8 mouse cellular contexts compared by ENCODE assay signal in the genomic region with DNA sequence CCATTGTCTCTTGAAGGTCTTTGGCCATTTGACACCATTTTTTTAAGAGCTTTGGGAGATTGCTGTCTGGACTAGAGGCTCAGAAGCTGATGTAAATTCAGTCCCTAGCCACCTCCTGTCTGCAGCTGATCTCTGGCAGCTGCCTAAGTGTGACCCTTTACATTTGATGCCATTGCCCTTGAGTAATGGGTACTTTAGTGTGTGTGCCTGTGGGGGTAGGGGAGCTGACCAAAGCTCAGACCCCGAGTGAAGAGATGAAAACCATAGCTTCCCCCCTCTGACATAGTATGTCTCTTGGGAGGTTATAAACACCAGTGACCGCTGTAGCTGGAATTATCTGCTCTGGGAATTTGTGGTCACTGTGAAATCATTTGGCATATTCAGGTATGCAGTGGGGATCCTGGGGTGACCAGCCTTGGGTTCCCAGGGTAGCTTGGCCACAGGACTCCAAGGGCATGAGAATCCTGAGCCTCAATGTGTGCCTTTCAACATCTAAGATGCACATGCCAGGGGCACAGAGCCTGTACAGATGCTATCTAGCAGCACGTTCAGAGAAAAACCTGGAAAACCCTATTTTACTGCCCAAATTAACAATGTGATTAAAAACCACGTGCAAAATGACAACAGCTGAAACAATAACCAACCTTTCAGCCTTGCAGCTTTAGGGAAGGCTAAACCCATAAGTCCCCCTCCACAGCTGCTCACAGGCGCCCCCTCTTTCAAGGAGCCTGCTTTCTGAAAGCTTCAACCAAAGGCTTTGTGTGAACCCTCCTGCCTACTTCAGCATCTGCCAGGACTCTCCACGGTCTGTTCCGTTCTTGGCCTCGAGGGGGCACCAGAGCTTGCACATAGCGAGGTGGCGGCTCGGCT.
DNase-seq lines count a peak whose midpoint lies in the region; TF ChIP-seq lines count a peak whose summit lies in the region.

No protein-coding gene starts in this region.

- no peaks in the 10 kb centered on the region for H3K9me3 ChIP-seq in ES-Bruce4 (replicated peaks; ENCODE audit: control insufficient read depth, insufficient read depth, low read length, poor library complexity, severe bottlenecking)
- no peaks in the 10 kb centered on the region for H3K9me3 ChIP-seq in forebrain, embryonic 10.5 days

- TF ChIP-seq CTCF in ES-Bruce4 (IDR thresholded peaks at IDR 0.05; ENCODE audit: low read depth, low read length), result peak; percentile 66

- no peak overlapping the region for H3K9ac ChIP-seq in ES-Bruce4 (ENCODE audit: low read depth, poor library complexity, severe bottlenecking)

- no peak for TF ChIP-seq EP300 in ES-Bruce4 (IDR thresholded peaks at IDR 0.05; ENCODE audit: insufficient read depth, low read depth, low read length)

- intact Hi-C loops in heart, postnatal 14 days (cut with DNase I), result loop anchor here (1.0 to 5.0 kb wide), 4 partner anchors 318 to 855 kb away; a partner anchor contains a TSS

- H3K4me3 ChIP-seq in ES-Bruce4 (ENCODE audit: low read depth, low read length), result no peak overlapping the region
- H3K4me3 ChIP-seq in forebrain, embryonic 10.5 days, result peak overlapping the region; percentile 37

- 22% methylated on average over 11 of the region's 11 CpGs for WGBS in forebrain, embryonic 10.5 days

- no peak for TF ChIP-seq POLR2A in ES-Bruce4 (IDR thresholded peaks at IDR 0.05; ENCODE audit: insufficient read depth, low read length)

- H3K4me1 ChIP-seq in ES-Bruce4 (ENCODE audit: control insufficient read depth, insufficient read depth, low read length), result no peaks in the 10 kb centered on the region
- peaks cover 4% of the 10 kb centered on the region for H3K4me1 ChIP-seq in forebrain, embryonic 10.5 days

- no peaks in the 10 kb centered on the region for H3K36me3 ChIP-seq in ES-Bruce4 (ENCODE audit: control insufficient read depth, insufficient read depth, low read length, poor library complexity, severe bottlenecking)
- no peaks in the 10 kb centered on the region for H3K36me3 ChIP-seq in forebrain, embryonic 10.5 days (replicated peaks)

- H3K27me3 ChIP-seq in ES-Bruce4 (ENCODE audit: control insufficient read depth, insufficient read depth, low read length, poor library complexity, severe bottlenecking), result no peaks in the 10 kb centered on the region
- H3K27me3 ChIP-seq in forebrain, embryonic 10.5 days (ENCODE audit: poor library complexity, severe bottlenecking), result peaks cover 21% of the 10 kb centered on the region

- DNase-seq in c-Kit-positive CD71-negative TER-119-negative erythroid progenitor cells, embryonic 14.5 days (ENCODE audit: low read depth), result peak; percentile 22
- peak; percentile 90 for DNase-seq in forebrain, embryonic 10.5 days (ENCODE audit: extremely low spot score, low spot score)
- peak; percentile 84 to 91 for DNase-seq in heart, postnatal 14 days
- peak; percentile 92 for DNase-seq in layer of hippocampus, adult 11-12 months (ENCODE audit: low spot score)
- peak; percentile 45 to 51 for DNase-seq in lung, adult 18-20 months
- DNase-seq in ovary, postnatal 14 days (ENCODE audit: low spot score), result peak; percentile 88
- DNase-seq in urinary bladder, adult 2 months (ENCODE audit: low spot score), result peak; percentile 55

- H3K27ac ChIP-seq in ES-Bruce4 (ENCODE audit: insufficient read depth, low read length), result no peak overlapping the region
- peak overlapping the region; percentile 41; the same call in 1 of the 2 replicates for H3K27ac ChIP-seq in forebrain, embryonic 10.5 days

Comparison
In these comparisons a context has a peak if more than half of its experiments do, and no peak if none do; other contexts are left out.
1. DNase-seq: peak in every context shown above with its lines; median percentile 92 in layer of hippocampus, adult 11-12 months; 90 in forebrain, embryonic 10.5 days; 88 in ovary, postnatal 14 days; 88 in heart, postnatal 14 days; 55 in urinary bladder, adult 2 months; 48 in lung, adult 18-20 months; 22 in c-Kit-positive CD71-negative TER-119-negative erythroid progenitor cells, embryonic 14.5 days.